Mouse (Mus musculus) heart, postnatal 36 days (tissue): ENCODE results near the gene Ddx3x. TPM values are rescaled to one million over a fixed set of nuclear protein-coding genes. Genes with fewer than 3 reads are reported as not detected.
"Not testable (repeated sequence)": the region's sequence is repeated elsewhere in the genome, so short reads cannot be mapped to it uniquely, and the experiment has no call there.

Experiments used
- DNase-seq, 2 experiments: peaks; one replicate each; pipeline ENCODE4 v3.0.0; 2021 to 2022
- intact Hi-C: fragments of 180-260 bp; cut with DNase I; formaldehyde crosslinking; loops from one replicate; pipeline ENCODE4 v1.15.1; 2025
- total RNA-seq, 2 experiments: library from RNA; stranded (reverse); gene quantifications; 2 replicates each; pipeline ENCODE4 v1.2.3; 2021

Ddx3x gene
- 100 to 1,000 TPM; 112 to 209 TPM for total RNA-seq

GRCm38 (mm10) chrX:13280409-13281328 is at the start of gene Ddx3x:
Gene Ddx3x (plus strand): TSS chrX:13280970.
- peak; percentile 87 to 97 for DNase-seq
- intact Hi-C loops = loop anchor here (1.0 to 10.0 kb wide), 6 partner anchors 38 to 516 kb away; partner anchors contain the start of gene Med14

GRCm38 (mm10) chrX:13231243-13231642 is 49.5 kb upstream of the Ddx3x start:
- intact Hi-C loops = loop anchor here (2.0 kb wide), 1 partner anchor 116 kb away; no protein-coding TSS in a partner anchor
- no peak for DNase-seq

GRCm38 (mm10) chrX:13232834-13233233 is 47.9 kb upstream of the Ddx3x start:
- intact Hi-C loops, DNase-seq: not testable (repeated sequence)

- intact Hi-C loops = loop anchor here (2.0 kb wide), 1 partner anchor 227 kb away; no protein-coding TSS in a partner anchor
- DNase-seq = no peak
Measured at GRCm38 (mm10) chrX:13233631-13234030, 47.1 kb upstream of the Ddx3x start.

DNA sequence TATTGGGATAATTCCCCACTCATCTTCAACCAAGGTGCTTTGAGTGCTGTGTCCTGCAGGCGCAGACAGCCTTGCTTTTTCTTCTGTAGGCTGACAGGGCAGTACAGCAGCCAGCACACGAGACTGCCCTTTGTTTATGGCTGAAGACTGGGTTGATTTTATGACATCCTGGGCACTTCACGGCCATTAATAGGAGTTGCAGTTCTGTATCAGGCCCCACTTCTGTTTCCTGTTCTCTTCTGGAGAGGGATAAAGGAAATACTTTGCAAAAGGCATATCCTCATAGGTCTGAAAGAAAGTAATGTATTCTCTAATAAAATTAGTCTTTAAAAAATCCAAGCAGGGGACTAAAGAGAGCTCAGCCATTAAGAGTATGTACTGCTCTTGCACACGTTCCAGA is 46.1 kb upstream of the Ddx3x start:
- no peak for DNase-seq
- intact Hi-C loops = loop anchor here (2.0 kb wide), 1 partner anchor 226 kb away; no protein-coding TSS in a partner anchor

DNA sequence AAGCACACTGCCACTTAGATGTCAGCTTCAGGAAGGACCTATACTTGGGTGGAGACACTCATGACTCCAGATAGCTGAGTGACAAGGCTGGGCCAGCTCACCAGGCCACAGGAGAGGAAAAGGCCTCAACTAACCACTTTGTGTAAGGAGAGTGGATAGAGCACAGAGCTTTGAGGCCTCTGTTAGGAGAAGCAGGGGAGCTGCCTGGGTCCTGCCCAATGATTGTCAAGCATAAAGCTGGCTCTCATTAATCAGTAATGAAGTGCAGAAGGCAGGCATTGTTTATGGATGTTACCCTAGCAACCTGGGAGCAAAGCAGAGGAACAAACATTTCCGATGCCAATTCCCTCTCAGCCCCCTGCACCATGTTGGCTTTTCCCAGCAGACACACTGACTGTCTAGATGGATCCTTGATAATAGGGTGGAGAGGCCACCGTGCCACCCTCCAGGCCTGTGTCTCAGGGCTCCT is 44.6 kb upstream of the Ddx3x start:
- DNase-seq = no peak
- intact Hi-C loops = no loop called here

GRCm38 (mm10) chrX:13239455-13239854 is 41.3 kb upstream of the Ddx3x start:
- intact Hi-C loops = no loop called here
- no peak for DNase-seq

DNA sequence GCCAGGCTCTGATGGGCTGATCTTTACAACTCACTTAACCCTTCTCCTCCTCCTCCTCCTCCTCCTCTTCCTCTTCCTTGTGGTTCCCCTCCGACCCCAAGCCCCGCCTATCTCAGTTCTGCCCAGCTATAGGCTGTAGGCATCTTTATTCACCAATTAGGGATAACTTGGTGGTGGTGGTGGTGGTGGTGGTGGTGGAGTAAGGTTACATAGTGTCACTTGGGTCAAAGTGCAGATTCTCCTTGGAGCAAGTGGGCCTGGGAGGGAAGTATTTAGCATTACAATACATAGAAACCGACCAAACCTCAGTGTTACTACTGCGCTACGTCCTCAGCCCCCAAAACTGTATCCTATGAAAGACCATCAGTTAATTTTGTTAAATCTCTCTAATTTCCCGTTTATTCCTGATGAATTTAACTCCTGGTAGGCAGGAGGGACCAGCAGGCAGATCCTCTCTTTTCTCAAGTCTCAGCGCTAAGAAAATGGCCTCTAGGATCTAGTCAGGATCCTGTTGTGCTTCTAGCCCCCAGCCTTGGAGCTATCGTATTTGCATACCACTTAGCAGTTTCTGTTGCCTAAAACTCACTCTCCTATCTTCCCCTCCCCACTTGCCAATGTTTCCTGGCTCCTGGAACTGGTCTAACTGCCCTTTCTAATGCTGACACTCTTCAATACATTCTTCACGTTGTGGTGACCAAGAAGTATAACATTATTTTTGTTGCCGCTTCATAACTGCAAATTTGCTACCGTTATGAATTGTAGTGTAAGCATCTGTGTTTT is 39.9 kb upstream of the Ddx3x start:
- intact Hi-C loops = loop anchor here (5.0 kb wide), 1 partner anchor 106 kb away; no protein-coding TSS in a partner anchor
- DNase-seq = no peak

GRCm38 (mm10) chrX:13241426-13242319 is 39.1 kb upstream of the Ddx3x start:
- intact Hi-C loops = loop anchor here (2.0 to 5.0 kb wide), 2 partner anchors 39 to 106 kb away; partner anchors contain the start of gene Ddx3x

DNA sequence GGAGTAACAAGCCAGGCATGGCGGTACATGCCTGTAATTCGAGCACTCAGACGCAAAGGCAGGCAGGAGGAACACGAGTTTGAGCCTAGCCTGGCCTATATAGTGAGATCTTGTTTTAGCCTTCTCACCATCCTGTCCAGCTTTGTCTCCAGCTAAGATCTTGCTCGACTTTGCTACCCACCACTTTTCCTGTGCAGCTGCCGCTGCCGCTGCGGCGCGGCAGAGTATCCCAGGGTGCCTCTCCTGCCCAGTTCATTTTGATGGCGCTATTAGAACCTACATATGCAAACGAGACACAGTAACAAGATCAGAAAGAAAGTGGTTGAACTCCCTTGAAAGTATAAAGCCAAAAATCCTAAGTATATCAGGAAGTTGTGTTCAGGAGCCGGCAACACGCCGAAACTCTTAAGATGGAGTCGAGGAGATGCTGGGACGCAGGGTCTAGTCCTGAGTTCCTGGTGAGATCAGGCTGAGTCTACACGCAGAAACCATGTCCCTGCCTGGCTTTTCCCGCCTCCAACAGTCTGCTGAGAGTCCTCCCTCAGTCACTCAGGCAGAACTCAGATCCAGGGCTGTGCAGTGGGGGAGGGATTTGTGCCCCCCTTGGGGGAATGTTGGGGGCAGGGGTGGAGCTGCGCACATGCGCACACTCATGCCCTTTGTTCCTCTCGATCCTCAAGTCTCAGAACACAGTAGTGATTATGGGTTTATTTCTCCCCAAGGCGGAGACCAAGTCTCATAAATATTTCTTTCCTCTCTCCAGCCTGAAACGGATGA is 38.3 kb upstream of the Ddx3x start:
- intact Hi-C loops = loop anchor here (2.0 to 5.0 kb wide), 2 partner anchors 38 to 105 kb away; partner anchors contain the start of gene Ddx3x
- peak; percentile 79 to 80 for DNase-seq

More at GRCm38 (mm10) chrX:13241426-13242319, 39.1 kb upstream of the Ddx3x start:
- peak; percentile 20 to 34 for DNase-seq

DNA sequence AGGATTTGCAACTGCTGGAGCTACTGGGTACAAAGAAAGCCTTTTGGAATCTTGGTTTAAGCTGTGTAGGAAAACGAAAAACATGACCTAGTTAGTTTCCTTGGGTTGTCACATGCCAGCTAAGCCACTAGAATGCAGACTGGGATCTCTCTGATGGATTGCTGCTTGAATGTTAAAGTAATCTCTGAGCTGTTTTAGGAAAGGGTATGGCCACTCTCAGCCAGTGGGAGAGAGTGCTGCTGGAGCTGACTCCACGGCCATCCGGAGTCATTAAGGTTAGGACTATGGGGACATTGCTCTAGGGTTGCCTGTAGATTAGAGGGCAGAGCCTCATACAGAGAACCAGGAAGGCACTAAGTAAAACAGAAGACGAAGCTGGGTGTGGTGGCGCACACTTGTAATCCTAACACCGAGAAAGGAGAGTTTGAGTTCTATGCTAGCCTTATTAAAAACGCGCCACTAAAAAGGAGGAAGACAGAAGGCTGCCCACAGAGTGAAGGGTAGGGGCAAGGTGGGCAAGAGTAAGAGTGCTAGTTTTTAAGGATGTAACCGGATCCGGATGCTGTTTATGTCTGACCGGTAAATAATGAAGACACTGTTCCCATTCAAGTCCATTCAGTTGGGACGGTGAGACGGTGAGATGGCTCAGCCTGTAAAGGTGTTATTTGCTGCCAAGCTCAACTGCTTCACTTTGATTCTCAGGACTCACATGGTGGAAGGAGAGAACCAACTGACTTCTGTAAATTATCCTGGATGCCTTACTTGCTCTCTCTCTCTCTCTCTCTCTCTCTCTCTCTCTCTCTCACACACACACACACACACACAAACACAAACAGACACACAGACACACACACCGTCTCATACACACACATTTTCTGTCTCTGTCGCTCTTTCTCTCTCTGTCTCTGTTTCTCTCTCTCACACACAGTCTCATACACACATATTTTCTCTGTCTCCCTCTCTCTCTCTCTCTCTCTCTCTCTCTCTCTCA is 37.3 kb upstream of the Ddx3x start:
- intact Hi-C loops = loop anchor here (2.0 to 5.0 kb wide), 2 partner anchors 37 to 104 kb away; partner anchors contain the start of gene Ddx3x
- DNase-seq = peak; percentile 23 to 59

DNA sequence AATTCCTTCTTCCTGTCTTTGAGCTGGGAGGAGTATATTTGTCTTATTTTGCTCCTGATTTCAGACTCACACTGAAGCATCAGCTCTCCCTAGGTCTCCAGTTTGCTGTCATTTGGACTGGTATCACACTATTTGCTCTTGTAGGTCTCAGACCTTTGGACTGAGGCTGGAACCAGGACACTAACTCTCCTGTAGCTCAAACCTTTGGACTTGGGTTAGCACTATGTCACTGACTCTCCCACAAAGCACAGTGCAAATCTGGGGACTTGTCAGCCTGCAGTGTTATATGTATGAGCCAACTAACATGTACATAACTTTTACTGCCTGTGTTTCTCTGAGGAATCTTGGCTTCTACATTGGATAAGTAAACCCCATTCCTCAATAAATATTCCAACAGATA is 36.2 kb upstream of the Ddx3x start:
- intact Hi-C loops = loop anchor here (5.0 kb wide), 1 partner anchor 103 kb away; no protein-coding TSS in a partner anchor
- no peak for DNase-seq

DNA sequence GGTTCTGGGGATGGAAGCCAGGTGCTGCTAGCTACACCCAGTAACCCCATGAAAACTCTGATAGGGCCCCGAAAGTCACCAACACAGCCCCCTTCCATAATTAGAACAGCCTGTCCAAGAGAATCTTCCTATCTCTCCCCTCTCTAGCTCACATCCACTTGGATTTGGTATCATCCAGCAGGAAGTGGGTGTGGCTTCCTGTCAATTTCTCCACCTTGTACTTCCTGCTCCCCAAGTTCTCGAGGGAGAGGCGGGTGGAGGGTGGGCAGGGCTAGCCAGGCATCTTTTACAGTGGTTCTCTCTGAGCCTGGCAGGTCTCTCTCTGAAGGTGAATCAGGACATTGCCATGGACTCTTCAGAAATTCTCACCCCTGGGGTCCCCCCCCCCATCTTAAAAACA is 35.7 kb upstream of the Ddx3x start:
- intact Hi-C loops = no loop called here
- DNase-seq = peak; percentile 25 to 26

DNA sequence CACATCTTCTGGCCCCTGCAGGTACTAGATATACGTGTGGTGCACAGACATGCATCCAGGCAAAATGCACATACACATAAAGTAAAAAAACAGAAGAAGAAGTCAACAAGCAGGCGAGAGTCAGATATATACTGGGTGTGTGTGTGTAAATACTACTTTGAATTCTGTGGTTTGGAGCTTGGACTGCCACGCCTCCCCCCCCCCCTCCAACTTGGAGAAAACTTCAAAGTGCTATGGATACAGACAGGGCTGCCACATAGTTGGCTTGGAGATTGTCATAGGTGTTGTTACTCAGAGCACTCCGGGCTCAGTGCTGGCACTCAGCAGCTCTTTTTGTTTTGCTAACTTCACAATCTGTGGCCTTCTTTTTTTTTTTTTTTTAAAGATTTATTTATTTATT is 29.1 kb upstream of the Ddx3x start:
- DNase-seq = no peak
- intact Hi-C loops = no loop called here

DNA sequence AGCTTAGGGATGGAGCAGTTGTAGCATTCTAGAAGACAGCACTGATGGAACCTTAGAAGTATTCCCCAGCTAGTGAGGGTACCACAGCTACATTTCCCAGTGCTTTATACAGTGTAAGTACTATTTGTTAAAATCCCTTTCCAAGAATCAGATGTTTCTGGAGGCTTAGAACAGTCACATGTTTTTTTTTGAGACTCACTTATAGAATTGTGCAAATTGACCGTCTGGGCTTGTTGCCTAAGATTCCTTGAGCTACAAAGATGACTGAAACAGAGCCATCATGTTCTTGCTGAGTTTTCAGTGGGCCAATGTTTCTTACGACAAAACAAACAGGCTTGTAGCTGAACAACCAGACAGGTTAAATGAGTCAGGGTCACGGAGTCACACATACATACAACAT is 26.5 kb upstream of the Ddx3x start:
- intact Hi-C loops = no loop called here
- no peak for DNase-seq

GRCm38 (mm10) chrX:13263356-13263755 is 17.4 kb upstream of the Ddx3x start:
- intact Hi-C loops = no loop called here
- DNase-seq = no peak

DNA sequence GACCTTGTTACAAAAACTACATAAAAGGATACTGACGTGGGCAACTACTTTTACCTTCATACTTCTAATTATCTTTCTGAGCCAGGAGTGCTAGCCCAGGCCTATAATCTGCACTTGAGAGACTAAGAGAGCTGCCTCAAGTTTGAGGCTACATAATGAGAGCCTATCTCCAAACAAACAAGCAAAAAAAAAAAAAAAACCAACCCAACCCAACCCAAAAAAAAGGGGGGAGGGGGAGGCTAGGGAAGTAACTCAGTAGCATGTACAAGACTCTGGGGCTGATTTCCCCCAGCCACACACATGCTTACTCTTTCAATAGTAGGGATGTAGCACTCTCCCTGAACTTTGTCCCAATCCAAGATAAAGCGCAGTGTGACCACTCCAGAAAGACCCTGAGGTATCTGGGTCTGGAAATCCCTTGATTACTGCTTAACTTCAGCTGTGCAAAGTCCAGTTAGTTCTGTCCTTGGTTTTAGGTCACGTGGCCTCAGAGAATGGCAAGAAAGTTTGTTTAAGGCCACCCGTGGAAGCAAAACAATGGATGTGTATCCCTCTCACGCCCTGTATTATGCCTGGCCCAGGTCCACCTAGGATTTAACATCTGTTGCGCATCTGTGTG is 5.1 kb upstream of the Ddx3x start:
- intact Hi-C loops = no loop called here
- DNase-seq = no peak
